Mouse (Mus musculus) frontal cortex, postnatal 36 days (tissue): Measurements from ENCODE around the gene U2af1l4.

Source experiments
- DNase-seq, 2 experiments: peaks; one replicate each; pipeline ENCODE4 v3.0.0; 2022; ENCODE audit warnings: low spot score in 2 of 2

Gene U2af1l4

GRCm38 (mm10) chr7:30610043-30610442 lies 46.9 kb downstream of the U2af1l4 start:
- no peak for DNase-seq

GRCm38 (mm10) chr7:30612654-30613402 lies 49.7 kb downstream of the U2af1l4 start, which contains the start of gene Upk1a:
Upk1a (minus strand) TSS chr7:30612847.
- DNase-seq = no peak

GRCm38 (mm10) chr7:30613529-30614112 lies 50.5 kb downstream of the U2af1l4 start:
- peak; percentile 38 to 45 for DNase-seq

- DNase-seq = no peak
Observed at GRCm38 (mm10) chr7:30614454-30614853, 51.4 kb downstream of the U2af1l4 start.
